Mouse (Mus musculus) heart, embryonic 14.5 days (tissue): ENCODE results near the gene Wiz. TPM values are rescaled to one million over a fixed set of nuclear protein-coding genes. Genes with fewer than 3 reads are reported as not detected.
A peak's percentile ranks its signal among the peaks of the same experiment; 100 is the strongest.

Source experiments
- ATAC-seq: fragments of 200-750 bp; cut with Nextera tagmentation; 2 replicates; pipeline ENCODE4 v1.8.0; 2017; ENCODE audit warnings: low read depth, moderate TSS enrichment; ENCODE audit not compliant: insufficient number of reproducible peaks, insufficient read depth, low FRiP score
- H3K27ac ChIP-seq, 2 experiments: fragments of 200-500 bp in 1 of 2; fragments of 300-500 bp in 1 of 2; sonication (generic) in 1 of 2; replicated peaks in 1 of 2; 2 replicates each; pipeline ENCODE4 v1.5.1; 2012 to 2014; ENCODE audit warnings: low read depth in 2 of 2, low read length in 2 of 2, control low read depth in 1 of 2, mild to moderate bottlenecking in 1 of 2, mixed read lengths in 1 of 2; ENCODE audit not compliant: control insufficient read depth in 1 of 2, insufficient read depth in 1 of 2
- H3K27me3 ChIP-seq: fragments of 300-500 bp; sonication (generic); 2 replicates; pipeline ENCODE4 v1.6.1; 2014; ENCODE audit warnings: mild to moderate bottlenecking, low read length, control low read depth; ENCODE audit not compliant: control insufficient read depth, insufficient read depth
- H3K36me3 ChIP-seq: fragments of 300-500 bp; sonication (generic); 2 replicates; pipeline ENCODE4 v1.6.1; 2014; ENCODE audit warnings: mild to moderate bottlenecking, control low read depth, low read length, mixed read lengths; ENCODE audit not compliant: control insufficient read depth, insufficient read depth
- H3K4me1 ChIP-seq, 2 experiments: fragments of 200-500 bp in 1 of 2; fragments of 300-500 bp in 1 of 2; sonication (generic) in 1 of 2; 2 replicates each; pipeline ENCODE4 v1.6.1; 2012 to 2014; ENCODE audit warnings: low read length in 2 of 2, control low read depth in 1 of 2, mixed read lengths in 1 of 2; ENCODE audit not compliant: control insufficient read depth in 2 of 2, insufficient read depth in 2 of 2
- H3K4me2 ChIP-seq: fragments of 300-500 bp; sonication (generic); 2 replicates; pipeline ENCODE4 v1.6.1; 2014; ENCODE audit warnings: mild to moderate bottlenecking, low read length
- H3K4me3 ChIP-seq, 2 experiments: fragments of 200-500 bp in 1 of 2; fragments of 300-500 bp in 1 of 2; sonication (generic) in 1 of 2; 2 replicates each; pipeline ENCODE4 v1.5.1; 2012 to 2014; ENCODE audit warnings: low read length in 2 of 2, mild to moderate bottlenecking in 2 of 2, control low read depth in 1 of 2, low read depth in 1 of 2, moderate library complexity in 1 of 2; ENCODE audit not compliant: control insufficient read depth in 1 of 2, insufficient read depth in 1 of 2
- H3K9ac ChIP-seq: fragments of 300-500 bp; sonication (generic); 2 replicates; pipeline ENCODE4 v1.6.1; 2014; ENCODE audit warnings: mild to moderate bottlenecking, low read length
- H3K9me3 ChIP-seq: fragments of 300-500 bp; sonication (generic); 2 replicates; pipeline ENCODE4 v1.6.1; 2016; ENCODE audit warnings: low read length, control low read depth; ENCODE audit not compliant: control insufficient read depth
- WGBS: fragments of 180-500 bp; shearing (Covaris S2); extraction: QIAGEN DNeasy Blood & Tissue Kit; methylation state at CpG from one replicate; pipeline ENCODE4 v1.1.7; 2014; 5-methylcytosine and 5-hydroxymethylcytosine counted together
- polyA plus RNA-seq: library from polyadenylated mRNA; unstranded; fragments of >200 nt; fragmentation: Nextera tagmentation; extraction: Ambion mirVana; gene quantifications from 2 replicates; pipeline ENCODE4 v1.2.1, GENCODE M21; 2014

The Wiz gene
- polyA plus RNA-seq, 1 experiment from 2014 or later: 19.5 TPM

GRCm38 (mm10) chr17:32356281-32356680 is 33.0 kb downstream of the Wiz start:
- Histone ChIP-seq H3K36me3 (peaks cover 79% of the 10 kb centered on the region), H3K9me3 (no peaks in the 10 kb centered on the region), H3K4me2 (no peak overlapping the region), H3K9ac (no peak overlapping the region), H3K27ac (no peak overlapping the region), H3K4me1 (0 out of 4 replicates have a peak, but pooled peaks cover 0 to under 1% of the 10 kb centered on the region in 2 experiments), H3K4me3 (no peak overlapping the region), H3K27me3 (no peaks in the 10 kb centered on the region)
- no peak for ATAC-seq
- 85% methylated on average over 9 of the region's 9 CpGs for WGBS

- no peak overlapping the region for H3K4me3 ChIP-seq
- no peak for ATAC-seq
Measured at GRCm38 (mm10) chr17:32355031-32355430, 34.2 kb downstream of the Wiz start.

GRCm38 (mm10) chr17:32354211-32354610 is 35.0 kb downstream of the Wiz start:
- Histone ChIP-seq H3K9ac (no peak overlapping the region), H3K9me3 (no peaks in the 10 kb centered on the region), H3K27me3 (no peaks in the 10 kb centered on the region), H3K4me2 (no peak overlapping the region), H3K36me3 (peaks cover 59% of the 10 kb centered on the region), H3K27ac (peak overlapping the region in 1 of 2 experiments; percentile 35; a peak in 1 of 4 replicates), H3K4me1 (peaks cover 0 to 7% of the 10 kb centered on the region in 2 experiments; a peak in 1 of 4 replicates), H3K4me3 (no peak overlapping the region)
- no peak for ATAC-seq
- 55% methylated on average over 5 of the region's 5 CpGs for WGBS

More at GRCm38 (mm10) chr17:32355031-32355430, 34.2 kb downstream of the Wiz start:
- no peaks in the 10 kb centered on the region for H3K27me3 ChIP-seq
- H3K4me1 ChIP-seq: 0 out of 4 replicates have a peak, but pooled peaks cover 0 to 4% of the 10 kb centered on the region in 2 experiments
- H3K9ac ChIP-seq: no peak overlapping the region
- peaks cover 67% of the 10 kb centered on the region for H3K36me3 ChIP-seq
- H3K4me2 ChIP-seq: no peak overlapping the region
- H3K27ac ChIP-seq: no peak overlapping the region
- H3K9me3 ChIP-seq: no peaks in the 10 kb centered on the region
- 88% methylated on average over 6 of the region's 6 CpGs for WGBS

- H3K4me2 ChIP-seq: no peak overlapping the region
- peaks cover 0 to 12% of the 10 kb centered on the region in 2 experiments; a peak in 2 of 4 replicates for H3K4me1 ChIP-seq
- WGBS: 57% methylated on average over 4 of the region's 4 CpGs
- H3K36me3 ChIP-seq: peaks cover 53% of the 10 kb centered on the region
- no peak overlapping the region for H3K4me3 ChIP-seq
- no peaks in the 10 kb centered on the region for H3K9me3 ChIP-seq
- H3K27ac ChIP-seq: 0 out of 4 replicates have a peak overlapping the region, but pooled peaks of 1 of the 2 experiments have one; percentile 10
- no peak overlapping the region for H3K9ac ChIP-seq
- no peaks in the 10 kb centered on the region for H3K27me3 ChIP-seq
- no peak for ATAC-seq
Measured at GRCm38 (mm10) chr17:32353696-32354095, 35.5 kb downstream of the Wiz start.

GRCm38 (mm10) chr17:32351726-32352125 is 37.5 kb downstream of the Wiz start:
- Histone ChIP-seq H3K27ac (no peak overlapping the region), H3K9me3 (no peaks in the 10 kb centered on the region), H3K4me2 (no peak overlapping the region), H3K27me3 (no peaks in the 10 kb centered on the region), H3K36me3 (peaks cover 34% of the 10 kb centered on the region), H3K9ac (no peak overlapping the region), H3K4me3 (no peak overlapping the region), H3K4me1 (peaks cover 0 to 16% of the 10 kb centered on the region in 2 experiments; a peak in 2 of 4 replicates)
- ATAC-seq: no peak

- H3K27ac ChIP-seq: no peak overlapping the region
- H3K36me3 ChIP-seq: peaks cover 29% of the 10 kb centered on the region
- peak overlapping the region; percentile 74 for H3K4me2 ChIP-seq
- H3K9ac ChIP-seq: peak overlapping the region; percentile 66
- H3K4me3 ChIP-seq: peak overlapping the region in 1 of 2 experiments; percentile 66; a peak in 2 of 4 replicates
- WGBS: 72% methylated on average over 3 of the region's 3 CpGs
- ATAC-seq: no peak
- H3K4me1 ChIP-seq: peaks cover 0 to 16% of the 10 kb centered on the region in 2 experiments; a peak in 2 of 4 replicates
- no peaks in the 10 kb centered on the region for H3K27me3 ChIP-seq
- no peaks in the 10 kb centered on the region for H3K9me3 ChIP-seq
Measured at GRCm38 (mm10) chr17:32351269-32351668, 38.0 kb downstream of the Wiz start.

- WGBS: under 1% methylated on average over 37 of the region's 37 CpGs
- Histone ChIP-seq H3K27me3 (no peaks in the 10 kb centered on the region), H3K9ac (peak within 1 kb of the TSS; percentile 85), H3K4me1 (peaks cover 0 to 16% of the 10 kb centered on the region in 2 experiments; a peak in 2 of 4 replicates), H3K9me3 (no peaks in the 10 kb centered on the region), H3K36me3 (peaks cover 21% of the 10 kb centered on the region), H3K27ac (peak within 1 kb of the TSS; percentile 71 to 85), H3K4me2 (peak within 1 kb of the TSS; percentile 95), H3K4me3 (peak within 1 kb of the TSS; percentile 66 to 72)
- peak; percentile 96 for ATAC-seq
Measured at GRCm38 (mm10) chr17:32350382-32350983, 38.8 kb downstream of the Wiz start, which contains the start of gene Akap8l. Akap8l (minus strand) TSS chr17:32350607.
